Mouse (Mus musculus): ENCODE measurements around the gene Dtnbp1. TPM values are rescaled to one million over a fixed set of nuclear protein-coding genes. Genes with fewer than 3 reads are reported as not detected.

The Dtnbp1 gene
- polyA plus RNA-seq, 1 experiment from 2014 or later: 63.5 TPM

GRCm38 (mm10) chr13:44921095-44921494 is 80.9 kb downstream of the Dtnbp1 start:
- Histone ChIP-seq H3K27ac (ENCODE audit: low read length) (no peak overlapping the region), H3K27me3 (ENCODE audit: control insufficient read depth, insufficient read depth, low read depth, low read length) (no peaks in the 10 kb centered on the region), H3K9ac (ENCODE audit: low read length) (no peak overlapping the region), H3K4me1 (replicated peaks; ENCODE audit: control insufficient read depth, insufficient read depth, low read length) (no peaks in the 10 kb centered on the region), H3K4me3 (ENCODE audit: low read length) (no peak overlapping the region), H3K9me3 (ENCODE audit: control insufficient read depth, low read length) (no peaks in the 10 kb centered on the region), H3K4me2 (ENCODE audit: low read depth, low read length) (no peak overlapping the region), H3K36me3 (ENCODE audit: control insufficient read depth, insufficient read depth, low read length) (peaks cover 49% of the 10 kb centered on the region)
- WGBS: 70% methylated on average over 10 of the region's 10 CpGs
- ATAC-seq (ENCODE audit: low read depth): no peak

- Histone ChIP-seq H3K4me3 (ENCODE audit: low read length) (no peak overlapping the region), H3K27me3 (ENCODE audit: control insufficient read depth, insufficient read depth, low read depth, low read length) (no peaks in the 10 kb centered on the region), H3K9me3 (ENCODE audit: control insufficient read depth, low read length) (no peaks in the 10 kb centered on the region), H3K4me2 (ENCODE audit: low read depth, low read length) (no peak overlapping the region), H3K27ac (ENCODE audit: low read length) (no peak overlapping the region), H3K36me3 (ENCODE audit: control insufficient read depth, insufficient read depth, low read length) (peaks cover 48% of the 10 kb centered on the region), H3K9ac (ENCODE audit: low read length) (no peak overlapping the region), H3K4me1 (replicated peaks; ENCODE audit: control insufficient read depth, insufficient read depth, low read length) (no peaks in the 10 kb centered on the region; the same call in 1 of the 2 replicates)
- 98% methylated on average over 2 of the region's 2 CpGs for WGBS
- ATAC-seq (ENCODE audit: low read depth): no peak
Measured at GRCm38 (mm10) chr13:44918269-44918668, 83.7 kb downstream of the Dtnbp1 start.

GRCm38 (mm10) chr13:44917202-44917601 is 84.7 kb downstream of the Dtnbp1 start:
- H3K4me3 ChIP-seq (ENCODE audit: low read length): no peak overlapping the region
- H3K9ac ChIP-seq (ENCODE audit: low read length): no peak overlapping the region
- H3K27me3 ChIP-seq (ENCODE audit: control insufficient read depth, insufficient read depth, low read depth, low read length): no peaks in the 10 kb centered on the region
- ATAC-seq (ENCODE audit: low read depth): no peak
- H3K36me3 ChIP-seq (ENCODE audit: control insufficient read depth, insufficient read depth, low read length): peaks cover 42% of the 10 kb centered on the region
- H3K4me2 ChIP-seq (ENCODE audit: low read depth, low read length): no peak overlapping the region
- peaks cover 2% of the 10 kb centered on the region for H3K4me1 ChIP-seq (replicated peaks; ENCODE audit: control insufficient read depth, insufficient read depth, low read length)
- 90% methylated on average over 4 of the region's 4 CpGs for WGBS
- H3K9me3 ChIP-seq (ENCODE audit: control insufficient read depth, low read length): no peaks in the 10 kb centered on the region
- H3K27ac ChIP-seq (ENCODE audit: low read length): no peak overlapping the region

GRCm38 (mm10) chr13:44915945-44916344 is 86.0 kb downstream of the Dtnbp1 start:
- WGBS: 43% methylated on average over 4 of the region's 4 CpGs
- H3K27ac ChIP-seq (ENCODE audit: low read length): no peak overlapping the region
- no peaks in the 10 kb centered on the region for H3K9me3 ChIP-seq (ENCODE audit: control insufficient read depth, low read length)

GRCm38 (mm10) chr13:44915382-44915781 is 86.6 kb downstream of the Dtnbp1 start:
- no peak for ATAC-seq (ENCODE audit: low read depth)
- H3K27me3 ChIP-seq (ENCODE audit: control insufficient read depth, insufficient read depth, low read depth, low read length): no peaks in the 10 kb centered on the region
- no peak overlapping the region for H3K27ac ChIP-seq (ENCODE audit: low read length)
- H3K36me3 ChIP-seq (ENCODE audit: control insufficient read depth, insufficient read depth, low read length): peaks cover 35% of the 10 kb centered on the region
- no peak overlapping the region for H3K4me3 ChIP-seq (ENCODE audit: low read length)
- no peaks in the 10 kb centered on the region for H3K9me3 ChIP-seq (ENCODE audit: control insufficient read depth, low read length)
- 78% methylated on average over 5 of the region's 5 CpGs for WGBS
- no peak overlapping the region for H3K9ac ChIP-seq (ENCODE audit: low read length)
- peaks cover 7% of the 10 kb centered on the region for H3K4me1 ChIP-seq (replicated peaks; ENCODE audit: control insufficient read depth, insufficient read depth, low read length)
- no peak overlapping the region for H3K4me2 ChIP-seq (ENCODE audit: low read depth, low read length)

More at GRCm38 (mm10) chr13:44915945-44916344, 86.0 kb downstream of the Dtnbp1 start:
- no peak overlapping the region for H3K4me2 ChIP-seq (ENCODE audit: low read depth, low read length)
- peaks cover 36% of the 10 kb centered on the region for H3K36me3 ChIP-seq (ENCODE audit: control insufficient read depth, insufficient read depth, low read length)
- H3K4me3 ChIP-seq (ENCODE audit: low read length): no peak overlapping the region
- H3K9ac ChIP-seq (ENCODE audit: low read length): no peak overlapping the region
- no peaks in the 10 kb centered on the region for H3K27me3 ChIP-seq (ENCODE audit: control insufficient read depth, insufficient read depth, low read depth, low read length)
- no peak for ATAC-seq (ENCODE audit: low read depth)
- peaks cover 2% of the 10 kb centered on the region for H3K4me1 ChIP-seq (replicated peaks; ENCODE audit: control insufficient read depth, insufficient read depth, low read length)

- WGBS: 53% methylated on average over 7 of the region's 7 CpGs
- H3K27me3 ChIP-seq (ENCODE audit: control insufficient read depth, insufficient read depth, low read depth, low read length): no peaks in the 10 kb centered on the region
Measured at GRCm38 (mm10) chr13:44913560-44913959, 88.4 kb downstream of the Dtnbp1 start.

GRCm38 (mm10) chr13:44912851-44913250 is 89.1 kb downstream of the Dtnbp1 start:
- H3K4me2 ChIP-seq (ENCODE audit: low read depth, low read length): no peak overlapping the region
- 76% methylated on average over 2 of the region's 2 CpGs for WGBS
- H3K36me3 ChIP-seq (ENCODE audit: control insufficient read depth, insufficient read depth, low read length): peaks cover 29% of the 10 kb centered on the region
- ATAC-seq (ENCODE audit: low read depth): peak; percentile 62
- H3K27me3 ChIP-seq (ENCODE audit: control insufficient read depth, insufficient read depth, low read depth, low read length): no peaks in the 10 kb centered on the region
- peaks cover 21% of the 10 kb centered on the region for H3K4me1 ChIP-seq (replicated peaks; ENCODE audit: control insufficient read depth, insufficient read depth, low read length)
- no peak overlapping the region for H3K9ac ChIP-seq (ENCODE audit: low read length)
- no peaks in the 10 kb centered on the region for H3K9me3 ChIP-seq (ENCODE audit: control insufficient read depth, low read length)
- no peak overlapping the region for H3K27ac ChIP-seq (ENCODE audit: low read length)
- H3K4me3 ChIP-seq (ENCODE audit: low read length): no peak overlapping the region

More at GRCm38 (mm10) chr13:44913560-44913959, 88.4 kb downstream of the Dtnbp1 start:
- peaks cover 32% of the 10 kb centered on the region for H3K36me3 ChIP-seq (ENCODE audit: control insufficient read depth, insufficient read depth, low read length)
- H3K4me3 ChIP-seq (ENCODE audit: low read length): no peak overlapping the region
- no peaks in the 10 kb centered on the region for H3K9me3 ChIP-seq (ENCODE audit: control insufficient read depth, low read length)
- H3K9ac ChIP-seq (ENCODE audit: low read length): no peak overlapping the region
- ATAC-seq (ENCODE audit: low read depth): no peak
- H3K4me2 ChIP-seq (ENCODE audit: low read depth, low read length): no peak overlapping the region
- H3K4me1 ChIP-seq (replicated peaks; ENCODE audit: control insufficient read depth, insufficient read depth, low read length): peaks cover 14% of the 10 kb centered on the region
- H3K27ac ChIP-seq (ENCODE audit: low read length): no peak overlapping the region

- WGBS: 23% methylated on average over 1 of the region's 1 CpGs
- Histone ChIP-seq H3K27ac (ENCODE audit: low read length) (peak overlapping the region; percentile 82), H3K27me3 (ENCODE audit: control insufficient read depth, insufficient read depth, low read depth, low read length) (no peaks in the 10 kb centered on the region), H3K9ac (ENCODE audit: low read length) (no peak overlapping the region), H3K4me1 (replicated peaks; ENCODE audit: control insufficient read depth, insufficient read depth, low read length) (peaks cover 32% of the 10 kb centered on the region), H3K9me3 (ENCODE audit: control insufficient read depth, low read length) (no peaks in the 10 kb centered on the region), H3K4me3 (ENCODE audit: low read length) (no peak overlapping the region), H3K4me2 (ENCODE audit: low read depth, low read length) (no peak overlapping the region), H3K36me3 (ENCODE audit: control insufficient read depth, insufficient read depth, low read length) (peaks cover 9% of the 10 kb centered on the region)
- ATAC-seq (ENCODE audit: low read depth): no peak
Measured at GRCm38 (mm10) chr13:44908790-44909189, 93.2 kb downstream of the Dtnbp1 start.

- no peak overlapping the region for H3K4me2 ChIP-seq (ENCODE audit: low read depth, low read length)
- H3K27me3 ChIP-seq (ENCODE audit: control insufficient read depth, insufficient read depth, low read depth, low read length): no peaks in the 10 kb centered on the region
- peak; percentile 97 for ATAC-seq (ENCODE audit: low read depth)
- no peak overlapping the region for H3K9ac ChIP-seq (ENCODE audit: low read length)
- H3K36me3 ChIP-seq (ENCODE audit: control insufficient read depth, insufficient read depth, low read length): peaks cover 7% of the 10 kb centered on the region
- peak overlapping the region; percentile 82 for H3K27ac ChIP-seq (ENCODE audit: low read length)
- 15% methylated on average over 6 of the region's 6 CpGs for WGBS
- H3K9me3 ChIP-seq (ENCODE audit: control insufficient read depth, low read length): no peaks in the 10 kb centered on the region
- H3K4me1 ChIP-seq (replicated peaks; ENCODE audit: control insufficient read depth, insufficient read depth, low read length): peaks cover 32% of the 10 kb centered on the region
- H3K4me3 ChIP-seq (ENCODE audit: low read length): no peak overlapping the region
Measured at GRCm38 (mm10) chr13:44907702-44908101, 94.2 kb downstream of the Dtnbp1 start.

GRCm38 (mm10) chr13:44906141-44906540 is 95.8 kb downstream of the Dtnbp1 start:
- WGBS: 86% methylated on average over 11 of the region's 11 CpGs
- H3K27ac ChIP-seq (ENCODE audit: low read length): no peak overlapping the region

More at GRCm38 (mm10) chr13:44906141-44906540, 95.8 kb downstream of the Dtnbp1 start:
- no peak for ATAC-seq (ENCODE audit: low read depth)
- Histone ChIP-seq H3K9me3 (ENCODE audit: control insufficient read depth, low read length) (no peaks in the 10 kb centered on the region), H3K9ac (ENCODE audit: low read length) (no peak overlapping the region), H3K4me3 (ENCODE audit: low read length) (no peak overlapping the region), H3K36me3 (ENCODE audit: control insufficient read depth, insufficient read depth, low read length) (peaks cover 14% of the 10 kb centered on the region), H3K4me1 (replicated peaks; ENCODE audit: control insufficient read depth, insufficient read depth, low read length) (peaks cover 30% of the 10 kb centered on the region), H3K4me2 (ENCODE audit: low read depth, low read length) (no peak overlapping the region), H3K27me3 (ENCODE audit: control insufficient read depth, insufficient read depth, low read depth, low read length) (no peaks in the 10 kb centered on the region)
